Comparison of ENCODE assay signal across 27 mouse cellular contexts in the genomic region with DNA sequence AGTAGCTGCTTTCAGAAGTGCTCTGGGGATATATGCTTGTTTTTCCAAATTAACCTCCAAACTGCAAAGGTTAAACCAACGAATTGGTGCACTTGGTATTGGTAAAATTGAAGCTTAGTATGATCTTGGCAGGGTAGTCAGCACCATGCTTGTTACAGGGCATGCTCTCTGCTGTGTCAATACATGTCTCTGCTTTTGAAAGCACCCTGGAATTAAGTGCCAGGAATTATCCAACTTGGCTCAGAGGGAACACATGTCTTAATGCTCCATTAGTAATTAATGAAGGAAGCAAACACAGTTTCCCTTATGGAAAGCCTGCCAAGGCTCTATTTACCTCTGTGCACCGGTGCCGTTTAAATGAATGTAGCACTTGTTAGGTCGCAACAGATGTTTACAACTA. TPM values are rescaled to one million over a fixed set of nuclear protein-coding genes. Genes with fewer than 3 reads are reported as not detected.
DNase-seq lines count a peak whose midpoint lies in the region; ATAC-seq and TF ChIP-seq lines count a peak whose summit lies in the region.
"Had no signal": no experiment of that assay in that cellular context is flagged by ENCODE, and none has a peak within 500 bp of the region (broad histone marks: within the 10 kb centered on the region; RNA-seq: fewer than 3 reads in every experiment).

No protein-coding gene starts in this region.

- H3K27me3 ChIP-seq in forebrain, embryonic 14.5 days (replicated peaks; ENCODE audit: control insufficient read depth, insufficient read depth, low read length), result no peaks in the 10 kb centered on the region
- H3K27me3 ChIP-seq in forebrain, embryonic 15.5 days, result no peaks in the 10 kb centered on the region
- H3K27me3 ChIP-seq in liver, adult 2 months (ENCODE audit: control insufficient read depth, insufficient read depth, low read length), result no peaks in the 10 kb centered on the region
- H3K27me3 ChIP-seq: CH12.LX; embryonic facial prominence, embryonic 12.5 days; forebrain, embryonic 12.5 days had no signal

- H3K9ac ChIP-seq in forebrain, embryonic 14.5 days (ENCODE audit: low read length), result no peak overlapping the region
- no peak overlapping the region for H3K9ac ChIP-seq in forebrain, embryonic 15.5 days (replicated peaks)
- no peak overlapping the region for H3K9ac ChIP-seq in liver, adult 2 months (ENCODE audit: low read depth, low read length)
- H3K9ac ChIP-seq: embryonic facial prominence, embryonic 12.5 days; forebrain, embryonic 12.5 days had no signal

- no peak for TF ChIP-seq POLR2A in liver, adult 2 months (IDR thresholded peaks at IDR 0.05; ENCODE audit: extremely low read depth, insufficient read depth, low read length)
- no peak for TF ChIP-seq POLR2A in brain, embryonic 14.5 days (IDR thresholded peaks at IDR 0.05; ENCODE audit: borderline replicate concordance, extremely low read depth, insufficient read depth, insufficient read length, poor library complexity, severe bottlenecking)

- no peaks in the 10 kb centered on the region for H3K9me3 ChIP-seq in forebrain, embryonic 14.5 days (replicated peaks; ENCODE audit: control insufficient read depth, low read length)
- no peaks in the 10 kb centered on the region for H3K9me3 ChIP-seq in forebrain, embryonic 15.5 days
- H3K9me3 ChIP-seq: embryonic facial prominence, embryonic 10.5 days; embryonic facial prominence, embryonic 12.5 days; forebrain, embryonic 10.5 days; forebrain, embryonic 12.5 days had no signal

- H3K79me2 ChIP-seq in liver, adult 2 months (ENCODE audit: control insufficient read depth, insufficient read depth, low read length), result no peaks in the 10 kb centered on the region

- TF ChIP-seq CTCF in liver, adult 2 months (IDR thresholded peaks at IDR 0.05; ENCODE audit: low read depth, low read length), result no peak
- TF ChIP-seq CTCF in brain, embryonic 14.5 days (IDR thresholded peaks at IDR 0.05; ENCODE audit: borderline replicate concordance, extremely low read depth, insufficient read depth, insufficient read length), result no peak

- DNase-seq in forebrain, embryonic 14.5 days (ENCODE audit: low spot score), result peak; percentile 28
- peak; percentile 58 for DNase-seq in liver, adult 2 months (ENCODE audit: extremely low read depth, low read depth, low spot score)
- DNase-seq in liver, result no peak
- DNase-seq in brain, embryonic 14.5 days (ENCODE audit: low read depth), result peak; percentile 50
- peak; percentile 85 for DNase-seq in gonadal fat pad, adult 2 months (ENCODE audit: low read depth)
- DNase-seq in cerebellum, postnatal 4 days (ENCODE audit: low spot score in 2 of 2), result no peak
- DNase-seq: adrenal gland, adult 8-10 months; adrenal gland, postnatal 14 days; adrenal gland, postnatal 36 days; B cell, adult 2 months; cerebellum, adult 11 months; cerebellum, adult 18-20 months; cerebellum, adult 8-10 months; cerebellum, adult 9-11 months; cerebellum, postnatal 14 days; cerebellum, postnatal 36 days had no signal

- no peak for ATAC-seq in forebrain, embryonic 14.5 days
- ATAC-seq in forebrain, embryonic 15.5 days (replicated peaks), result no peak
- ATAC-seq: activated CD4-positive, CD25-positive, alpha-beta regulatory T cell, adult 4 months; CD4-positive, CD25-positive, alpha-beta regulatory T cell, adult 4 months; forebrain, embryonic 16.5 days; Patski had no signal

- H3K27ac ChIP-seq in forebrain, embryonic 14.5 days (ENCODE audit: low read depth, low read length), result no peak overlapping the region
- H3K27ac ChIP-seq in forebrain, embryonic 15.5 days (replicated peaks), result no peak overlapping the region
- H3K27ac ChIP-seq in liver, adult 2 months (replicated peaks; ENCODE audit: insufficient read depth, low read depth, low read length), result no peak overlapping the region
- H3K27ac ChIP-seq: embryonic facial prominence, embryonic 10.5 days; embryonic facial prominence, embryonic 12.5 days; forebrain, embryonic 10.5 days; forebrain, embryonic 12.5 days had no signal

- H3K4me3 ChIP-seq in forebrain, embryonic 14.5 days (ENCODE audit: low read depth, low read length), result no peak overlapping the region
- H3K4me3 ChIP-seq in forebrain, embryonic 15.5 days, result no peak overlapping the region
- H3K4me3 ChIP-seq in liver, adult 2 months (ENCODE audit: insufficient read depth, low read depth, low read length), result no peak overlapping the region
- H3K4me3 ChIP-seq: embryonic facial prominence, embryonic 10.5 days; embryonic facial prominence, embryonic 12.5 days; forebrain, embryonic 10.5 days; forebrain, embryonic 12.5 days had no signal

- no peak overlapping the region for H3K4me2 ChIP-seq in forebrain, embryonic 14.5 days (ENCODE audit: low read length)
- H3K4me2 ChIP-seq in forebrain, embryonic 15.5 days (replicated peaks), result no peak overlapping the region
- H3K4me2 ChIP-seq: embryonic facial prominence, embryonic 12.5 days; forebrain, embryonic 12.5 days had no signal

- H3K4me1 ChIP-seq in forebrain, embryonic 14.5 days (ENCODE audit: control insufficient read depth, insufficient read depth, low read length), result no peaks in the 10 kb centered on the region
- no peaks in the 10 kb centered on the region for H3K4me1 ChIP-seq in forebrain, embryonic 15.5 days
- no peaks in the 10 kb centered on the region for H3K4me1 ChIP-seq in liver, adult 2 months (ENCODE audit: control insufficient read depth, insufficient read depth, low read length)
- H3K4me1 ChIP-seq: embryonic facial prominence, embryonic 10.5 days; embryonic facial prominence, embryonic 12.5 days; forebrain, embryonic 10.5 days; forebrain, embryonic 12.5 days had no signal

- WGBS in forebrain, embryonic 14.5 days, result 28% methylated on average over 4 of the region's 4 CpGs
- WGBS in forebrain, embryonic 15.5 days, result 40% methylated on average over 4 of the region's 4 CpGs
- 29% methylated on average over 4 of the region's 4 CpGs for WGBS in liver, adult 2 months

- H3K36me3 ChIP-seq in forebrain, embryonic 14.5 days (ENCODE audit: control insufficient read depth, insufficient read depth, low read length), result peaks cover 10% of the 10 kb centered on the region; the same call in 1 of the 2 replicates
- peaks cover 15% of the 10 kb centered on the region; the same call in 1 of the 2 replicates for H3K36me3 ChIP-seq in forebrain, embryonic 15.5 days
- no peaks in the 10 kb centered on the region for H3K36me3 ChIP-seq in liver, adult 2 months (ENCODE audit: control insufficient read depth, insufficient read depth, low read length)
- H3K36me3 ChIP-seq: embryonic facial prominence, embryonic 10.5 days; embryonic facial prominence, embryonic 12.5 days; forebrain, embryonic 10.5 days; G1E had no signal

RNA-seq across cellular contexts. Expression of gene Scg5, which starts 33.7 kb away (rescaled TPM):
- polyA plus RNA-seq in forebrain, embryonic 14.5 days (2014; fragmentation: Nextera tagmentation; extraction: Ambion mirVana), result 224 and 229 TPM in 2 replicates
- polyA plus RNA-seq in forebrain, embryonic 15.5 days (2015; fragmentation: Nextera tagmentation; extraction: Ambion mirVana), result 193 and 207 TPM in 2 replicates
- 0.20 TPM in 1 of 2 replicates, not detected in the other for total RNA-seq in liver, adult 2 months (2014; rRNA removed)
- 0.07 TPM in 1 of 2 replicates, not detected in the other for polyA plus RNA-seq in liver, adult 2 months (2012; rRNA removed)
- polyA plus RNA-seq in brain, embryonic 14.5 days (2012; rRNA removed), result 120 and 122 TPM in 2 replicates
- polyA plus RNA-seq in gonadal fat pad, adult 2 months (2012; rRNA removed), result 3.4 and 3.9 TPM in 2 replicates
- total RNA-seq: CH12.LX had no signal
- polyA plus RNA-seq: G1E had no signal

RNA-seq across cellular contexts. Expression of gene Grem1, which starts 36.7 kb away (rescaled TPM):
- 0.32 and 0.48 TPM in 2 replicates for polyA plus RNA-seq in forebrain, embryonic 14.5 days (2014; fragmentation: Nextera tagmentation; extraction: Ambion mirVana)
- polyA plus RNA-seq in forebrain, embryonic 15.5 days (2015; fragmentation: Nextera tagmentation; extraction: Ambion mirVana), result 0.74 and 0.79 TPM in 2 replicates
- not detected in 2 replicates for total RNA-seq in liver, adult 2 months (2014; rRNA removed)
- polyA plus RNA-seq in liver, adult 2 months (2012; rRNA removed), result not detected in 2 replicates
- polyA plus RNA-seq in brain, embryonic 14.5 days (2012; rRNA removed), result 1.4 and 3.1 TPM in 2 replicates
- polyA plus RNA-seq in gonadal fat pad, adult 2 months (2012; rRNA removed), result 0.49 and 0.58 TPM in 2 replicates
- total RNA-seq: CH12.LX had no signal
- polyA plus RNA-seq: activated CD4-positive, CD25-positive, alpha-beta regulatory T cell, adult 4 months; CD4-positive, CD25-positive, alpha-beta regulatory T cell, adult 4 months; G1E had no signal

RNA-seq across cellular contexts. Expression of gene Arhgap11a, which starts 53.3 kb away (rescaled TPM):
- polyA plus RNA-seq in forebrain, embryonic 14.5 days (2014; fragmentation: Nextera tagmentation; extraction: Ambion mirVana), result 5.5 and 5.9 TPM in 2 replicates
- polyA plus RNA-seq in forebrain, embryonic 15.5 days (2015; fragmentation: Nextera tagmentation; extraction: Ambion mirVana), result 31.3 and 34.2 TPM in 2 replicates
- total RNA-seq in liver, adult 2 months (2014; rRNA removed), result 0.55 and 1.0 TPM in 2 replicates
- 0.19 and 0.21 TPM in 2 replicates for polyA plus RNA-seq in liver, adult 2 months (2012; rRNA removed)
- 13.5 and 18.0 TPM in 2 replicates for polyA plus RNA-seq in brain, embryonic 14.5 days (2012; rRNA removed)
- 2.5 and 3.7 TPM in 2 replicates for polyA plus RNA-seq in gonadal fat pad, adult 2 months (2012; rRNA removed)

Comparison
In these comparisons a context has a peak if more than half of its experiments do, and no peak if none do; other contexts are left out.
1. DNase-seq: peak in forebrain, embryonic 14.5 days (single experiment), liver, adult 2 months (single experiment), brain, embryonic 14.5 days (single experiment) and gonadal fat pad, adult 2 months (single experiment); none in liver (single experiment) and cerebellum, postnatal 4 days (0 of 2).
2. RNA of gene Scg5, which starts 33.7 kb away (polyA plus RNA-seq): 224 to 229 TPM in forebrain, embryonic 14.5 days, 193 to 207 TPM in forebrain, embryonic 15.5 days and 120 to 122 TPM in brain, embryonic 14.5 days; 3.4 to 3.9 TPM in gonadal fat pad, adult 2 months and 0.07 TPM in liver, adult 2 months; every median in the first group is over 10 times any median in the second.